ENCODE assay signal across 15 mouse cellular contexts in genomic region chr12:21438750-21439394, GRCm38 (mm10). TPM values are rescaled to one million over a fixed set of nuclear protein-coding genes. Genes with fewer than 3 reads are reported as not detected.
DNase-seq lines count a peak whose midpoint lies in the region; ATAC-seq and TF ChIP-seq lines count a peak whose summit lies in the region.
"Had no signal": no experiment of that assay in that cellular context is flagged by ENCODE, and none has a peak within 500 bp of the region (broad histone marks: within the 10 kb centered on the region; RNA-seq: fewer than 3 reads in every experiment).

No protein-coding gene starts in this region.

- H3K36me3 ChIP-seq in kidney, embryonic 15.5 days, result no peaks in the 10 kb centered on the region
- no peaks in the 10 kb centered on the region for H3K36me3 ChIP-seq in ES-E14 (ENCODE audit: control insufficient read depth, insufficient read depth, low read length, poor library complexity, severe bottlenecking)
- H3K36me3 ChIP-seq in hindbrain, embryonic 13.5 days, result no peaks in the 10 kb centered on the region
- no peaks in the 10 kb centered on the region for H3K36me3 ChIP-seq in midbrain, embryonic 13.5 days
- H3K36me3 ChIP-seq: limb, embryonic 10.5 days; lung, embryonic 15.5 days; midbrain, embryonic 12.5 days; stomach, embryonic 15.5 days had no signal

- in situ Hi-C loops in ES-E14 (cut with MboI; ENCODE audit: low sequenced_read_pairs in 2 of 2, unreplicated experiment in 2 of 2), result no loop called here

- ATAC-seq in kidney, embryonic 15.5 days (replicated peaks; ENCODE audit: low FRiP score), result peak; percentile 74
- peak; percentile 57 for ATAC-seq in hindbrain, embryonic 13.5 days (ENCODE audit: low FRiP score)
- ATAC-seq in midbrain, embryonic 13.5 days, result peak; percentile 27; the same call in 1 of the 2 replicates

- no peak overlapping the region for H3K27ac ChIP-seq in kidney, embryonic 15.5 days
- H3K27ac ChIP-seq in ES-E14 (ENCODE audit: insufficient read depth, low read depth, low read length, poor library complexity, severe bottlenecking), result peak overlapping the region; percentile 85; the same call in 1 of the 2 replicates
- H3K27ac ChIP-seq in hindbrain, embryonic 13.5 days, result no peak overlapping the region
- H3K27ac ChIP-seq in midbrain, embryonic 13.5 days, result no peak overlapping the region
- H3K27ac ChIP-seq: limb, embryonic 10.5 days; lung, embryonic 15.5 days; midbrain, embryonic 12.5 days; stomach, embryonic 15.5 days had no signal

- no peak overlapping the region for H3K4me3 ChIP-seq in kidney, embryonic 15.5 days (replicated peaks)
- no peak overlapping the region for H3K4me3 ChIP-seq in ES-E14 (ENCODE audit: insufficient read depth in 1 of 2, low read depth in 1 of 2, low read length in 2 of 2, poor library complexity in 1 of 2, severe bottlenecking in 1 of 2)
- no peak overlapping the region for H3K4me3 ChIP-seq in hindbrain, embryonic 13.5 days
- no peak overlapping the region for H3K4me3 ChIP-seq in midbrain, embryonic 13.5 days (replicated peaks)
- H3K4me3 ChIP-seq: limb, embryonic 10.5 days; lung, embryonic 15.5 days; midbrain, embryonic 12.5 days; stomach, embryonic 15.5 days had no signal

- no peak for DNase-seq in kidney, adult 18-20 months
- no peak for DNase-seq in ES-E14 (ENCODE audit: low read depth, low spot score)
- DNase-seq in right cerebral cortex, adult 2 months (ENCODE audit: low spot score in 2 of 2), result no peak
- DNase-seq in lung, postnatal 10 days, result no peak
- no peak for DNase-seq in right cerebral cortex, postnatal 36 days (ENCODE audit: low spot score in 2 of 2)
- DNase-seq: cerebellum, adult 9-11 months; heart, postnatal 36 days; right cerebral cortex, postnatal 25 days had no signal

- H3K4me2 ChIP-seq in kidney, embryonic 15.5 days, result no peak overlapping the region
- no peak overlapping the region for H3K4me2 ChIP-seq in hindbrain, embryonic 13.5 days
- H3K4me2 ChIP-seq in midbrain, embryonic 13.5 days (replicated peaks), result no peak overlapping the region
- H3K4me2 ChIP-seq: lung, embryonic 15.5 days; midbrain, embryonic 12.5 days; stomach, embryonic 15.5 days had no signal

- H3K4me1 ChIP-seq in kidney, embryonic 15.5 days, result peaks cover 4% of the 10 kb centered on the region
- peaks cover 25 to 29% of the 10 kb centered on the region in 2 experiments for H3K4me1 ChIP-seq in ES-E14 (ENCODE audit: control insufficient read depth in 2 of 2, insufficient read depth in 2 of 2, low read length in 2 of 2, poor library complexity in 1 of 2)
- H3K4me1 ChIP-seq in hindbrain, embryonic 13.5 days (replicated peaks), result peaks cover 12% of the 10 kb centered on the region
- H3K4me1 ChIP-seq in midbrain, embryonic 13.5 days (replicated peaks), result peaks cover 5% of the 10 kb centered on the region; the same call in 1 of the 2 replicates
- H3K4me1 ChIP-seq: limb, embryonic 10.5 days; lung, embryonic 15.5 days; midbrain, embryonic 12.5 days; stomach, embryonic 15.5 days had no signal

- H3K27me3 ChIP-seq in kidney, embryonic 15.5 days, result no peaks in the 10 kb centered on the region
- no peaks in the 10 kb centered on the region for H3K27me3 ChIP-seq in hindbrain, embryonic 13.5 days
- H3K27me3 ChIP-seq in midbrain, embryonic 13.5 days, result no peaks in the 10 kb centered on the region
- H3K27me3 ChIP-seq: lung, embryonic 15.5 days; midbrain, embryonic 12.5 days; stomach, embryonic 15.5 days had no signal

- no peak overlapping the region for H3K9ac ChIP-seq in kidney, embryonic 15.5 days
- no peak overlapping the region for H3K9ac ChIP-seq in ES-E14 (ENCODE audit: insufficient read depth, low read depth, low read length, poor library complexity, severe bottlenecking)
- no peak overlapping the region for H3K9ac ChIP-seq in hindbrain, embryonic 13.5 days
- no peak overlapping the region for H3K9ac ChIP-seq in midbrain, embryonic 13.5 days (replicated peaks)
- H3K9ac ChIP-seq: lung, embryonic 15.5 days; midbrain, embryonic 12.5 days; stomach, embryonic 15.5 days had no signal

- H3K9me3 ChIP-seq in kidney, embryonic 15.5 days (replicated peaks), result no peaks in the 10 kb centered on the region
- no peaks in the 10 kb centered on the region for H3K9me3 ChIP-seq in ES-E14 (ENCODE audit: control insufficient read depth, insufficient read depth, low read depth, low read length)
- no peaks in the 10 kb centered on the region for H3K9me3 ChIP-seq in hindbrain, embryonic 13.5 days
- no peaks in the 10 kb centered on the region for H3K9me3 ChIP-seq in midbrain, embryonic 13.5 days
- H3K9me3 ChIP-seq: limb, embryonic 10.5 days; lung, embryonic 15.5 days; midbrain, embryonic 12.5 days; stomach, embryonic 15.5 days had no signal

- 61% methylated on average over 4 of the region's 4 CpGs for WGBS in kidney, embryonic 15.5 days
- 59% methylated on average over 4 of the region's 4 CpGs for WGBS in hindbrain, embryonic 13.5 days
- WGBS in midbrain, embryonic 13.5 days, result 69% methylated on average over 4 of the region's 4 CpGs

TF ChIP-seq in ES-E14, 5 proteins besides CTCF, POLR2A, EP300 and RAD21:
- TF ChIP-seq HCFC1 (IDR thresholded peaks at IDR 0.05; ENCODE audit: borderline replicate concordance, insufficient read depth, low read length) (no peak), MAFK (IDR thresholded peaks at IDR 0.05; ENCODE audit: insufficient read depth, low read depth, low read length) (no peak)

RNA-seq across cellular contexts. Expression of gene Ywhaq, which starts 21.4 kb away (rescaled TPM):
- polyA plus RNA-seq in kidney, embryonic 15.5 days (2015; fragmentation: Nextera tagmentation; extraction: Ambion mirVana), result 741 and 774 TPM in 2 replicates
- 407 and 596 TPM in 2 replicates for total RNA-seq in ES-E14 (2012; rRNA removed)
- polyA plus RNA-seq in hindbrain, embryonic 13.5 days (2015; fragmentation: Nextera tagmentation; extraction: Ambion mirVana), result 1,136 and 1,161 TPM in 2 replicates
- polyA plus RNA-seq in midbrain, embryonic 13.5 days (2015; fragmentation: Nextera tagmentation; extraction: Ambion mirVana), result 1,158 and 1,235 TPM in 2 replicates
